ENCODE assay signal across 9 mouse cellular contexts in genomic region chr11:4729603-4730002, GRCm38 (mm10). TPM values are rescaled to one million over a fixed set of nuclear protein-coding genes. Genes with fewer than 3 reads are reported as not detected.
DNase-seq lines count a peak whose midpoint lies in the region; ATAC-seq lines count a peak whose summit lies in the region.
"Had no signal": no experiment of that assay in that cellular context is flagged by ENCODE, and none has a peak within 500 bp of the region (broad histone marks: within the 10 kb centered on the region; RNA-seq: fewer than 3 reads in every experiment).

No protein-coding gene starts in this region.

- H3K27ac ChIP-seq in kidney, embryonic 14.5 days (ENCODE audit: low read depth, low read length): no peak overlapping the region
- H3K27ac ChIP-seq in embryonic facial prominence, embryonic 13.5 days: no peak overlapping the region
- H3K27ac ChIP-seq: embryonic facial prominence, embryonic 15.5 days had no signal

- H3K36me3 ChIP-seq in kidney, embryonic 14.5 days (ENCODE audit: control insufficient read depth, insufficient read depth, low read length): peaks cover 7% of the 10 kb centered on the region; the same call in 1 of the 2 replicates
- peaks cover 28% of the 10 kb centered on the region for H3K36me3 ChIP-seq in embryonic facial prominence, embryonic 13.5 days

- no peak overlapping the region for H3K4me2 ChIP-seq in kidney, embryonic 14.5 days (replicated peaks; ENCODE audit: low read depth, low read length)
- no peak overlapping the region for H3K4me2 ChIP-seq in embryonic facial prominence, embryonic 13.5 days
- H3K4me2 ChIP-seq: embryonic facial prominence, embryonic 15.5 days had no signal

- H3K27me3 ChIP-seq in kidney, embryonic 14.5 days (ENCODE audit: control insufficient read depth, insufficient read depth, low read length): no peaks in the 10 kb centered on the region
- H3K27me3 ChIP-seq in embryonic facial prominence, embryonic 13.5 days: no peaks in the 10 kb centered on the region
- H3K27me3 ChIP-seq: embryonic facial prominence, embryonic 15.5 days had no signal

- DNase-seq in kidney, postnatal 14 days: peak; percentile 35
- DNase-seq in adipocyte (ENCODE audit: low spot score): peak; percentile 41
- DNase-seq in lung, postnatal 4 days: peak; percentile 54 to 71
- DNase-seq in layer of hippocampus, postnatal 14 days (ENCODE audit: low spot score in 2 of 2): no peak
- DNase-seq in cerebellum, postnatal 4 days (ENCODE audit: low spot score in 2 of 2): no peak
- no peak for DNase-seq in layer of hippocampus, adult 8-10 months (ENCODE audit: low spot score in 2 of 2)

- no peaks in the 10 kb centered on the region for H3K9me3 ChIP-seq in kidney, embryonic 14.5 days (ENCODE audit: control insufficient read depth, low read length)
- H3K9me3 ChIP-seq in embryonic facial prominence, embryonic 13.5 days: no peaks in the 10 kb centered on the region
- H3K9me3 ChIP-seq: embryonic facial prominence, embryonic 15.5 days had no signal

- H3K9ac ChIP-seq in kidney, embryonic 14.5 days (ENCODE audit: low read depth, low read length): no peak overlapping the region
- H3K9ac ChIP-seq in embryonic facial prominence, embryonic 13.5 days: peak overlapping the region; percentile 1; the same call in 1 of the 2 replicates
- H3K9ac ChIP-seq: embryonic facial prominence, embryonic 15.5 days had no signal

- no peaks in the 10 kb centered on the region for H3K4me1 ChIP-seq in kidney, embryonic 14.5 days (ENCODE audit: control insufficient read depth, insufficient read depth, low read length)
- H3K4me1 ChIP-seq in embryonic facial prominence, embryonic 13.5 days: peaks cover 9% of the 10 kb centered on the region

- 56% methylated on average over 12 of the region's 12 CpGs for WGBS in kidney, embryonic 14.5 days
- WGBS in embryonic facial prominence, embryonic 13.5 days: 54% methylated on average over 12 of the region's 12 CpGs

- no peak overlapping the region for H3K4me3 ChIP-seq in kidney, embryonic 14.5 days (ENCODE audit: low read length)
- H3K4me3 ChIP-seq in embryonic facial prominence, embryonic 13.5 days: no peak overlapping the region
- H3K4me3 ChIP-seq: embryonic facial prominence, embryonic 15.5 days had no signal

- ATAC-seq in kidney, embryonic 14.5 days (ENCODE audit: low FRiP score, low TSS enrichment): no peak
- no peak for ATAC-seq in embryonic facial prominence, embryonic 13.5 days (ENCODE audit: insufficient number of reproducible peaks, insufficient read depth, low FRiP score, low TSS enrichment, low read depth)

RNA-seq across cellular contexts. Expression of gene Cabp7, which starts 17.0 kb away (rescaled TPM):
- polyA plus RNA-seq in kidney, embryonic 14.5 days (2014; fragmentation: Nextera tagmentation; extraction: Ambion mirVana): 0.13 TPM in 1 of 2 replicates, not detected in the other
- 0.17 and 0.34 TPM in 2 replicates for polyA plus RNA-seq in embryonic facial prominence, embryonic 13.5 days (2015; fragmentation: Nextera tagmentation; extraction: Ambion mirVana)
- total RNA-seq in layer of hippocampus, postnatal 14 days (2021): 100 to 1,000 TPM; 138 to 156 TPM
- 100 to 1,000 TPM; 253 to 297 (median 281) TPM for total RNA-seq in layer of hippocampus, adult 8-10 months (2022)

RNA-seq across cellular contexts. Expression of gene Zmat5, which starts 25.1 kb away (rescaled TPM):
- 59.8 and 77.4 TPM in 2 replicates for polyA plus RNA-seq in kidney, embryonic 14.5 days (2014; fragmentation: Nextera tagmentation; extraction: Ambion mirVana)
- polyA plus RNA-seq in embryonic facial prominence, embryonic 13.5 days (2015; fragmentation: Nextera tagmentation; extraction: Ambion mirVana): 57.6 and 69.4 TPM in 2 replicates
- total RNA-seq in layer of hippocampus, postnatal 14 days (2021): 10 to 100 TPM; 30.2 to 36.7 TPM
- total RNA-seq in layer of hippocampus, adult 8-10 months (2022): 10 to 100 TPM; 30.9 to 38.1 (median 34.9) TPM

RNA-seq across cellular contexts. Expression of gene Uqcr10, which starts 25.5 kb away (rescaled TPM):
- polyA plus RNA-seq in kidney, embryonic 14.5 days (2014; fragmentation: Nextera tagmentation; extraction: Ambion mirVana): 800 and 1,083 TPM in 2 replicates
- polyA plus RNA-seq in embryonic facial prominence, embryonic 13.5 days (2015; fragmentation: Nextera tagmentation; extraction: Ambion mirVana): 769 and 773 TPM in 2 replicates
- 100 to 1,000 TPM; 480 to 497 TPM for total RNA-seq in layer of hippocampus, postnatal 14 days (2021)
- 100 to 1,000 TPM; 342 to 372 (median 351) TPM for total RNA-seq in layer of hippocampus, adult 8-10 months (2022)

Comparison
In these comparisons a context has a peak if more than half of its experiments do, and no peak if none do; other contexts are left out.
1. DNase-seq: peak in kidney, postnatal 14 days (single experiment), adipocyte (single experiment) and lung, postnatal 4 days (2 of 2); none in layer of hippocampus, postnatal 14 days (0 of 2), cerebellum, postnatal 4 days (0 of 2) and layer of hippocampus, adult 8-10 months (0 of 2).